Mouse (Mus musculus) brain, embryonic 14.5 days (tissue): ENCODE measurements around the gene AU018091.

Experiments
- CTCF ChIP-seq: fragments of 200-500 bp; IDR thresholded peaks from 2 replicates; pipeline ENCODE4 v1.5.1; 2012; ENCODE audit warnings: inconsistent platforms, mild to moderate bottlenecking, moderate library complexity, borderline replicate concordance; ENCODE audit not compliant: insufficient read depth, insufficient read length; ENCODE audit errors: extremely low read depth
- POLR2A ChIP-seq: fragments of 200-500 bp; IDR thresholded peaks from 2 replicates; pipeline ENCODE4 v1.6.1; 2012; ENCODE audit warnings: mild to moderate bottlenecking, inconsistent platforms, borderline replicate concordance; ENCODE audit not compliant: poor library complexity, insufficient read depth, insufficient read length, severe bottlenecking; ENCODE audit errors: extremely low read depth

- TF ChIP-seq CTCF (no peak), POLR2A (no peak)
These were observed 47.3 kb upstream of the AU018091 start for GRCm38 (mm10) chr7:3216331-3216730.
